Mouse (Mus musculus) heart, adult 8-10 months (tissue): ENCODE results near the gene Sh3pxd2b. TPM values are rescaled to one million over a fixed set of nuclear protein-coding genes. Genes with fewer than 3 reads are reported as not detected.

Source experiments
- DNase-seq: peaks from one replicate; pipeline ENCODE4 v3.0.0; 2022; ENCODE audit warnings: low spot score
- total RNA-seq, 4 experiments: library from RNA; stranded (reverse); gene quantifications; 2 replicates each; pipeline ENCODE4 v1.2.4; 2022

The Sh3pxd2b gene
- total RNA-seq, 4 experiments from 2014 or later, result 2.3 to 4.9 (median 3.3) TPM

DNA sequence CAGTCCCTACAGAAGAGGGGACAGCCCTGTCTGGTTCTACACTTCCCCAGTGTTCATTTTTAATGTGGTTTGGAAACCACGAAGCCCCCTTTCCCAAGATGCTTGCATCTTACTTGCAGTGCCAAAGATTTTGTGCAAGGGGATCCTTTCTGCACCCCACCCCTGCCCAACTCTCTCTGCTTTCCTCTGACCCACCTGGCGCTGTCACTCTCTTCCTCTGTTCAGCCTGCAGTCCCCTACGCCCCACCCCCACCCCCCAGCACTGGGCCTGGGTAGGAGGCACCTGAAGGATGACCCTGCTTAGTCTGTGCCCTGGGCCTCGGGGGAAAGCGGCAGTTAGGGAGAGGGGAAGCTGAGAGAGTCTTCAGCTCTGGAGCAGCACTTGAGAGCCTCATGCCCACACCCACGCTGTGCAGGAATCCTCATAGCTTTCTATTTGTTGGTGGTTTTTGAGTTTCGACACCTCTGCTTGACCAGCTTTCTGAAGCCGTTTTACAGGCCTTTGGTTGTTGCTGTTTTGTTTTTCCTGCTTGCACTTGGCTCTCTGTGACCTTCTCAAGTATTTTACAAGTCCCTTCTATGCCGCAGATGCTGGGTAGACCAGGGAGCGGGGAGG lies 77.5 kb downstream of the Sh3pxd2b start:
- DNase-seq, result no peak

- no peak for DNase-seq
Observed at GRCm38 (mm10) chr11:32427537-32427936, 79.9 kb downstream of the Sh3pxd2b start.

DNA sequence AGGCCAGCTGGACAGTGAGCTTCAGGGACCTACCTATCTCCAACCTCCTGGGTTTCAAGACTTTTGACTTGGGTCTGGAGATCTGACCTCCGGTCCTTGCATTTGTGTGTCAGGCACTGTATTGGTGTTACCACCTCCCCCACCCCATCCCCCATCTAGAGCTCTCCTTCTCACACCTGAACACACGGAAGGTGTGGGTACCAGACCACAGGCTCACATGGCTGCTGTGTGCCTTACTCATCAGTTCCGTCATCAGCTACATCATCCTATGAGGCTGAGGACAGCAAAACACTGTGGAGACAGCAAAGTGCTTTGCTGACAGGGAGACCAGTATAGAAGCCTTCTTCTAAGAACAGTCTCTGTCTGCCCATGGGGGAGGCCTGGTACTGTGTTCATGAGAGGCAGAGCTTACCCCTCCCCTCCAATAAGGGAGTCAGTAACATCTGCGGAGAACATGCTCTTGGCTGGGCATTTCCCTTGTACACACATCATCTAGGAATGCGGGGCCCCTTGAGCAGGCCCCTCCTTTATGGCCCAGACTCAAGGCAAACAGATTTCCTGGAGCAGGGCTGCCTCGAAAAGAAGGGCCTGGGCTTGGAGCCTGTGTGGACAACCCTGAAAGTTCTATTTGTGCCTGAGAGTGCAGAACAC lies 87.9 kb downstream of the Sh3pxd2b start:
- DNase-seq, result peak; percentile 64

GRCm38 (mm10) chr11:32442576-32442975 lies 95.0 kb downstream of the Sh3pxd2b start:
- no peak for DNase-seq

DNA sequence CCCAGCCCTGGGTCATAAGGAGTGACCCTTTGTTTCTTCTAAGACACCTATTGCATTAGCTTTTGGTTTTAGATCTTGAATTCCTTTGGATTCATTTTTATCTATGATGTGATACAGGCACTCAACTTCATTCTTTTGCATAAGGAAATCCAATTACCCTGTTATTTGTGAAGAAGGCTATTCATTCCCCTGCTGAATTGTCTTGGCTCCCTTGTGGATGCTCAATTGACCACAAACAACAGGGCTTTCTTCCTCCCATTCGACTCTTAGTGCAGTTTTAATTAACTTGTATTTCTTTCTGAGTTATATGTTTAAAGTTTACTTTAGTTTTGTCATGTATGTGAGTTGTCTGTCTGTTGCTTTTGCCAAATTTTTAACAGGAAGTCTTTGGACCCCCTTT lies 96.6 kb downstream of the Sh3pxd2b start:
- no peak for DNase-seq

DNA sequence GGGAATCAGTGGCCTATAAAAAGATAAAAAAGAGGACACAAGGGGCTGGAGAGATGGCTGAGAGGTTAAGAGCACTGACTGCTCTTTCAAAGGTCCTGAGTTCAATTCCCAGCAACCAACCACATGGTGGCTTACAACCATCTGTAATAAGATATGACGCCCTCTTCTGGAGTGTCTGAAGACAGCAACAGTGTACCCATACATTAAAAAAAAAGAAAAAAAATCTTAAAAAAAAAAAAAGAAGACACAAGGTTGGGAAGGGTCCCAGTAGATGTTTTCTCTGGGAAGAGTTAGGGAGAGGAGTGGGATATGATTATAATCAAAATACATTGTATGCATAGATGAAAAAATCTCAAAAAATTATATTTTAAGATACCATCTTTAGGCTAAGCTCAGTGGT lies 97.5 kb downstream of the Sh3pxd2b start:
- DNase-seq, result no peak

DNA sequence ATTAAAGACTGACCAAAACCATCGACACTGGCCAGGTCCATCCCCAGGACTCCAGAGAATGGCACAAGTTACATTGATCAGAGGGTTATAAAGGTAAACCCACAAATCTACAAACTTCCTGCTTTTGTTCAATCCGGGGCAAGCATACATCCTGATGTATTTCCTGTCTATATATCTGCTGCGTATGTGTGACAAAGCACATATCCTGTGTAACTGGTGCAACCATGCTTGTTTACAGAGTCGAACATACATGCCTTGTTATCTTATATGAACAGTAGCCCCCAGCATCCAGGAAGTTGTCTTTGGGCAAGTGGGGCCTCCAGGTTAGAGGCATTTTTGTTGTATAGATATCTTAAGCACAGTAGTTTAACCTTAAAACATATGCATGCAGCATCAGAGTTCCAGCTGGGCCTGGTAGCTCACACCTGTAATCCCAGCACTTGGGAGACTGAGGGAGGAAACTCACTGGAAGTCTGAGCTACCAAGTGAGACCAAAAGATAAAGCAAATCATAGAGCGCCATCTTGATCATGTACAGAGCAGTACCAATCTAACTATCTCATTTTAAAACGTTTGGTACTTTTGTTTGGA lies 98.1 kb downstream of the Sh3pxd2b start:
- no peak for DNase-seq

- peak; percentile 67 for DNase-seq
Observed at GRCm38 (mm10) chr11:32450216-32450615, 102.6 kb downstream of the Sh3pxd2b start.

DNA sequence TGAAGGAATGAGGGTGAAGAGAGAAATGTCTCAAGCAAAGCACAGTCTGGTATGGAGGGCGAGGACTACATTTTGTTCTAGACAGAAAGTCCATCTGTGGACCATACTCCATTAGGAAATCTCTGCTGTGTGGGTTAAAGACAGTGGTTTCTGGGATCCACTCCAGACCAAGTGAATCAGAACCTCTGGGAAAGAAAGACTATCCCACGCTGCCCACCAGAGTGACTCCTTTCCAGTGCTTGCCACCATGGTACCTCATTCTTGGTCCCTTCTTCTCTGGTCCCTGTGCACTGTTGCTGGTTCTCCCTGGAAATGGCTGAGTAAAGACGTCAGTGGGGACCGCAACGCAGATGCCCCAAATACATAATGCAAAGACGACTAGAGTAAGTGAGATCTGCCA lies 103.7 kb downstream of the Sh3pxd2b start:
- DNase-seq, result no peak

DNA sequence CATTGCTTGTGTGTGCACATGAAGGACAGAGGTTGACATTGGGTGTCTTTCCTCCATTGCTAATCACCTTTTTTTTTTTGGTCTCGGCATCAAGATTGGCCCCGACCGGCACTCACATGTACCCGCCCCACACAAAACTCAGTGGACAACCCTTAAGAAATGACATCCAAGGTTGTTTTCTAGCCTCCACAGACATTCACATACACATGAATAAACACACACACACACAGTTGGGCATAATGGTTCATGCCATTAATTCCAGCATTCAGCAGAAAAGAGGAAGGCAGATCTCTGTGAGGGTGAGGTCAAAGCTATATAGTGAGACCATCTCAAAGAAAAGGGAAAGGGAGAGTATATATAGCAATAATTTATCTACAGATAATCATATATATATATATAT lies 105.1 kb downstream of the Sh3pxd2b start:
- no peak for DNase-seq

DNA sequence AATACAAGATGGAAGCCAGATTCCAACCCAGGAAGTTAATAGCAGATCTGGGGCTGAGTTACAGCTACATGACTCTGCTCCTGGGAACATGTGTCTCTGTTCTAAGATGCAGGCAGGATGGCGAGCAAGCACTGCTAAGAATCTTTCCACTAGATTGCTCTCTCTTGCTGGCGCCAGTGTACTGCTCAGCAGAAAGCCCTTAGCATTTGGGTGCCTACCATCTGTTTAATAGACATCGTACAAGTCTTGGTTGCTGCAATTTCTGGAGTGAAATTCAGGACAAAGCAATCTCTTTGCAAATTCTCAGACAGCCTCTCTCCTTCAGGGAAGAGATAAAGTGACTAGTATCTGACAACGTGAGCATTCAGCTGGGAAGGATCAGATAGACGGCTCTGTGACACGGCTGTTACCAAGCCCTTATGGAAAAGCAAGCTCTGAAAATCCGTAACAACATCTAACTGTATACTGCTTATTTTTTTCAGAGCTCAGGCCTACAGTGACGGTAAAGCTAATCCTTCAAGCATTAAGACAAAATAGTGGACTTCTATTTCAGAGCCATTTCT lies 105.8 kb downstream of the Sh3pxd2b start:
- no peak for DNase-seq

DNA sequence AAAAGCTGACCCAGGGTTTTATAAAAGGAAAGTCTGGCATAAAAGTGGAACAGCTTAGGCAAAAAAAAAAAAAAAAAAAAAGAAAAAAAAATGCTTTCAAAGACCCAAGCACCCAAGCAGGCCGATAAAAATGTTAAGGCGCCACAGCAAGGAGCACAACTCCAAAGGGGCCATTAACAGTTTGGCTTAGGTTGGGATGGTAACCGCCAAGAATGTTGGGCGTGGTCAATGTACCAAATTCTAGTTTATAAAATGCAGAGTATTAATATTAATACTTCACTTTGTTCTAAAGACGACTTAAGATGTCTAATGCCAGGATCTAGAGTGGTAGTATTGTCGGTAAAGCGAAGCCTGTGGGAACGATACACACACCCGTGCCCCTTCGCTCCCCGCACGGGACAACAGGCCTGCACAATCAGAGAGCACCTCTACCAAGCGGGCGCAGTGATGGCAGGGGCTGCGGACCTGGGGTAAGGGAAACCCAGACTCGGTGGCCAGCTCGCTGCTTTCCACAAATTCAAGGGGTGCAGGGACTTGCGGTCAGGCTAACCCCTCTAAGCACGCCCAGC lies 106.7 kb downstream of the Sh3pxd2b start:
- DNase-seq, result no peak

DNA sequence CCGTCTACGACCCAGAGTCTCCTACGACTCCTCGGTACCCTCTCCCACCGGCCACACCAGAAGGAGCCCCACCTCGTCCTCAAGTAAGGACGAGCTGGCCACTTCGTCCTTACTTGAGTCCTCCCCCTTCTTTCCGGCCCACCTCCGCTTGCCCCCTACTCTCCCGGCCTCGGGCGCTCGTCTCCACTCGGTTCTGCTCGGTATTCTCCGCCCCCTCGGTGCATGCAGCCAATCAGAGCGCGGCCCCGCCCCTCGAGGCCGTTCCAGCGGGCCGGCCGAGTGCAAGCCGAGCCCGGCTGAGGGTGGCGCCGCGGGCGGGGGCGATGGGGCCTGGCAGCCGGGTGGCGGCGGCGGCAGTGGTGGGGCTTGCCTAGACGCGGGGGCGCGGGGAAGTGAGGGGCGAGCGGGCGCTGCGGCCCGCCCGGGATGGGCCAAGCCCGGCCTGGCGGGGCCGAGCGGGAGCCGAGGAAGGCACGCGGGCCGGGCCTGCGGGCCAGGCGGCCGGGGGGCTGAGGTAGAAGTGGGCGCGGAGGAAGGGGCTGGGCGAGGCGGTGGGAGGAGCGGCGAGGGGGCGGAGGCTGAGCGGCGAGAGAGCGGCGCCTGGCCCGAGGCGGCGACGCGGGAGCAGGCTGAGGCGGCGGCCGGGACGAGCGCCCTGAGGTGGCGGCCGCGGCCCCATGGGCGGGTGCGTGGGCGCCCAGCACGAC lies 107.3 kb downstream of the Sh3pxd2b start, which contains the start of gene Ubtd2:
TSS of gene Ubtd2 (plus strand) at position 571 of the 707 bp plus-strand sequence.
- DNase-seq, result peak; percentile 96

- peak; percentile 31 for DNase-seq
Observed at GRCm38 (mm10) chr11:32455507-32456141, 108.0 kb downstream of the Sh3pxd2b start.

- no peak for DNase-seq
Observed at GRCm38 (mm10) chr11:32456356-32456755, 108.7 kb downstream of the Sh3pxd2b start.

DNA sequence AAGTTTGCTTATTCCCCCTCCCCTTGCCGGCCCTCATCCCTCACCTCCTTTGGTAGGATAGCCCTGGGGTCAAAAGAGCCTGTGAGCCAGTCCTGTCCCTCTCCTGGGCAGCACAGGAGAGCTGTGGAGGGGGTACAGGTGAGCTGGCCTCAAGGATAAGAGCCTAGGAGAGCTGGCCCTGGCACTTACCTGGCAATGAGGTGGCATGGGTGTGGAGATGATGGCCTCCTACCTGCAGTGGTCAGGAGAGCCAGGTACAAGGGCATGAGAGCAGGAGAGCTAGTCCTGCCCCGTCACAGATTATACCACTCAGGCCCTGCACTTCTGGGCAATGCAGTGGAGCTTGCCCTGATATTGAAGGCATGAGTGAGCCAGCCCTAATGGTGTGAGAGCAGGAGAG lies 116.7 kb downstream of the Sh3pxd2b start:
- DNase-seq, result no peak

DNA sequence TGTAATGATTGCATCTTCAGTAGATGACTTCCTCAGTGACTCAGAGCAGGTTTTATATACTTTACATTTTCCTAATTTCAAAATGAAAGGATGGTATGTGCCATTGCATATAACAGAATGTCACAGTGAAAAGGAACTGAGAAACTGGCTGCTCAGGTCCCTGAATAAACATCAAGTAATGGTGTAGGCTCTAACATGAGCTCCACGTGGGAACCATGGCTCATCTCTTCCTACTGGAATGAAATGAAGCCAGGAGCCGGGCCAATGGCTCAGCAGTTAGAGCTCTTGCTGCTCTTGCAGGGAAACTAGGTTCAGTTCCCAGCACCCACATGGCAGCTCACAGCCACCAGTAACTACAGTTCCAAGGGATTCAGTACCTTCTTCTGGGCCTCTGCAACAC lies 124.3 kb downstream of the Sh3pxd2b start:
- DNase-seq, result no peak

DNA sequence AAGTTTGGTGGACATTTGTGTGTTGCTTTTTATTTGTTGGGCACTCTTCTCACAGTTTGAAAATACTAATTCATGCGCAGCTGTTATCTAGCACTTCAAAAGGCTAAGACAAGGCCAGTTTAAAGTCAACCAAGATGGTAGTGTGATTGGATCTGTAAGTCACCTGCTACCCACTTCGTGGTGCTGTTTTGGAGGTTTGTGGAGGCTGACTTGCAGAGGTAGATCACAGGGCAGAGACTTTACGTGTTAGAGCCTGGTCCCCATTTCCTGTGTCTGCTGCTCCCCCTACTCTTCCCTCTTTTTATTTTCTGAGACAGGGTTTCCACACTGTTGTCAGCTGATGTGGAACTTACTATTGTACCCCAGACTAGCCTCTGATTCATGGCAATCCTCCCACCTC lies 127.1 kb downstream of the Sh3pxd2b start:
- no peak for DNase-seq

- DNase-seq, result no peak
Observed at GRCm38 (mm10) chr11:32475487-32476236, 128.0 kb downstream of the Sh3pxd2b start.
